Mouse (Mus musculus): ENCODE data around the gene Nat8l. TPM values are rescaled to one million over a fixed set of nuclear protein-coding genes. Genes with fewer than 3 reads are reported as not detected.
A peak's percentile ranks its signal among the peaks of the same experiment; 100 is the strongest.
"Not testable (repeated sequence)": the region's sequence is repeated elsewhere in the genome, so short reads cannot be mapped to it uniquely, and the experiment has no call there.

Nat8l gene
- polyA plus RNA-seq (2012) = 0.01 TPM in 1 of 2 replicates, not detected in the other

- peaks cover 71% of the 10 kb centered on the region for H3K27me3 ChIP-seq (ENCODE audit: control insufficient read depth)
- H3K9me3 ChIP-seq (ENCODE audit: control insufficient read depth, low read length) = peaks cover 3% of the 10 kb centered on the region; the same call in 1 of the 2 replicates
- H3K4me1 ChIP-seq (ENCODE audit: control insufficient read depth) = no peaks in the 10 kb centered on the region
- TF ChIP-seq TAL1 (IDR thresholded peaks at IDR 0.05; ENCODE audit: low read length) (no peak), GATA1 (IDR thresholded peaks at IDR 0.05; ENCODE audit: low read length) (no peak)
- H3K36me3 ChIP-seq (ENCODE audit: control insufficient read depth) = no peaks in the 10 kb centered on the region
- H3K4me3 ChIP-seq (replicated peaks) = peak within 1 kb of the TSS; percentile 32
These were observed at the start of gene Nat8l for GRCm38 (mm10) chr5:33995843-33996693. Gene Nat8l (plus strand): TSS chr5:33995984.

GRCm38 (mm10) chr5:33947035-33947434 is 48.7 kb upstream of the Nat8l start:
- H3K4me3 ChIP-seq (replicated peaks); H3K4me1 ChIP-seq (ENCODE audit: control insufficient read depth); H3K27me3 ChIP-seq (ENCODE audit: control insufficient read depth); H3K36me3 ChIP-seq (ENCODE audit: control insufficient read depth): not testable (repeated sequence)
- H3K9me3 ChIP-seq (ENCODE audit: control insufficient read depth, low read length) = peaks cover 30% of the 10 kb centered on the region

GRCm38 (mm10) chr5:33948314-33948713 is 47.5 kb upstream of the Nat8l start:
- Histone ChIP-seq H3K27me3 (ENCODE audit: control insufficient read depth) (no peaks in the 10 kb centered on the region), H3K9me3 (ENCODE audit: control insufficient read depth, low read length) (peaks cover 31% of the 10 kb centered on the region), H3K36me3 (ENCODE audit: control insufficient read depth) (no peaks in the 10 kb centered on the region), H3K4me1 (ENCODE audit: control insufficient read depth) (no peaks in the 10 kb centered on the region), H3K4me3 (replicated peaks) (no peak overlapping the region)
- TF ChIP-seq TAL1 (IDR thresholded peaks at IDR 0.05; ENCODE audit: low read length) = no peak
- TF ChIP-seq GATA1 (IDR thresholded peaks at IDR 0.05; ENCODE audit: low read length) = no peak

GRCm38 (mm10) chr5:33953471-33954185 is 42.2 kb upstream of the Nat8l start:
- Histone ChIP-seq H3K4me1 (ENCODE audit: control insufficient read depth) (no peaks in the 10 kb centered on the region), H3K4me3 (replicated peaks) (no peak overlapping the region), H3K36me3 (ENCODE audit: control insufficient read depth) (no peaks in the 10 kb centered on the region), H3K9me3 (ENCODE audit: control insufficient read depth, low read length) (peaks cover 23% of the 10 kb centered on the region), H3K27me3 (ENCODE audit: control insufficient read depth) (no peaks in the 10 kb centered on the region)
- TF ChIP-seq TAL1 (IDR thresholded peaks at IDR 0.05; ENCODE audit: low read length) (no peak), GATA1 (IDR thresholded peaks at IDR 0.05; ENCODE audit: low read length) (no peak)

GRCm38 (mm10) chr5:33954354-33954753 is 41.4 kb upstream of the Nat8l start:
- Histone ChIP-seq H3K4me3 (replicated peaks) (no peak overlapping the region), H3K9me3 (ENCODE audit: control insufficient read depth, low read length) (peaks cover 23% of the 10 kb centered on the region), H3K27me3 (ENCODE audit: control insufficient read depth) (no peaks in the 10 kb centered on the region), H3K4me1 (ENCODE audit: control insufficient read depth) (no peaks in the 10 kb centered on the region), H3K36me3 (ENCODE audit: control insufficient read depth) (no peaks in the 10 kb centered on the region)
- TF ChIP-seq GATA1 (IDR thresholded peaks at IDR 0.05; ENCODE audit: low read length) (no peak), TAL1 (IDR thresholded peaks at IDR 0.05; ENCODE audit: low read length) (no peak)

- no peaks in the 10 kb centered on the region for H3K36me3 ChIP-seq (ENCODE audit: control insufficient read depth)
- TF ChIP-seq TAL1 (IDR thresholded peaks at IDR 0.05; ENCODE audit: low read length) = no peak
- TF ChIP-seq GATA1 (IDR thresholded peaks at IDR 0.05; ENCODE audit: low read length) = no peak
- H3K27me3 ChIP-seq (ENCODE audit: control insufficient read depth) = no peaks in the 10 kb centered on the region
- H3K4me1 ChIP-seq (ENCODE audit: control insufficient read depth) = no peaks in the 10 kb centered on the region
- no peak overlapping the region for H3K4me3 ChIP-seq (replicated peaks)
- H3K9me3 ChIP-seq (ENCODE audit: control insufficient read depth, low read length) = peaks cover 25% of the 10 kb centered on the region
These were observed 39.9 kb upstream of the Nat8l start for GRCm38 (mm10) chr5:33955868-33956267.

- peaks cover 11% of the 10 kb centered on the region for H3K9me3 ChIP-seq (ENCODE audit: control insufficient read depth, low read length)
- no peaks in the 10 kb centered on the region for H3K4me1 ChIP-seq (ENCODE audit: control insufficient read depth)
- no peaks in the 10 kb centered on the region for H3K36me3 ChIP-seq (ENCODE audit: control insufficient read depth)
- no peak overlapping the region for H3K4me3 ChIP-seq (replicated peaks)
- no peaks in the 10 kb centered on the region for H3K27me3 ChIP-seq (ENCODE audit: control insufficient read depth)
- TF ChIP-seq TAL1 (IDR thresholded peaks at IDR 0.05; ENCODE audit: low read length) = no peak
- TF ChIP-seq GATA1 (IDR thresholded peaks at IDR 0.05; ENCODE audit: low read length) = no peak
These were observed 36.4 kb upstream of the Nat8l start for GRCm38 (mm10) chr5:33959382-33959781.

- no peak overlapping the region for H3K4me3 ChIP-seq (replicated peaks)
These were observed 21.0 kb upstream of the Nat8l start for GRCm38 (mm10) chr5:33974736-33975135.

GRCm38 (mm10) chr5:33976267-33976666 is 19.5 kb upstream of the Nat8l start:
- Histone ChIP-seq H3K4me3 (replicated peaks) (no peak overlapping the region), H3K36me3 (ENCODE audit: control insufficient read depth) (no peaks in the 10 kb centered on the region), H3K27me3 (ENCODE audit: control insufficient read depth) (peaks cover 3% of the 10 kb centered on the region; the same call in 1 of the 2 replicates), H3K4me1 (ENCODE audit: control insufficient read depth) (no peaks in the 10 kb centered on the region), H3K9me3 (ENCODE audit: control insufficient read depth, low read length) (no peaks in the 10 kb centered on the region)
- TF ChIP-seq TAL1 (IDR thresholded peaks at IDR 0.05; ENCODE audit: low read length) = no peak
- TF ChIP-seq GATA1 (IDR thresholded peaks at IDR 0.05; ENCODE audit: low read length) = no peak

More at GRCm38 (mm10) chr5:33974736-33975135, 21.0 kb upstream of the Nat8l start:
- Histone ChIP-seq H3K27me3 (ENCODE audit: control insufficient read depth) (peaks cover 3% of the 10 kb centered on the region; the same call in 1 of the 2 replicates), H3K9me3 (ENCODE audit: control insufficient read depth, low read length) (no peaks in the 10 kb centered on the region), H3K36me3 (ENCODE audit: control insufficient read depth) (no peaks in the 10 kb centered on the region), H3K4me1 (ENCODE audit: control insufficient read depth) (no peaks in the 10 kb centered on the region)
- TF ChIP-seq GATA1 (IDR thresholded peaks at IDR 0.05; ENCODE audit: low read length) = no peak
- no peak for TF ChIP-seq TAL1 (IDR thresholded peaks at IDR 0.05; ENCODE audit: low read length)
